30 mouse cellular contexts compared by ENCODE assay signal in genomic region chr1:164076441-164076840, GRCm38 (mm10). TPM values are rescaled to one million over a fixed set of nuclear protein-coding genes. Genes with fewer than 3 reads are reported as not detected.
DNase-seq lines count a peak whose midpoint lies in the region; ATAC-seq and TF ChIP-seq lines count a peak whose summit lies in the region.
"Had no signal": no experiment of that assay in that cellular context is flagged by ENCODE, and none has a peak within 500 bp of the region (broad histone marks: within the 10 kb centered on the region; RNA-seq: fewer than 3 reads in every experiment).

No protein-coding gene starts in this region.

- H3K4me3 ChIP-seq in liver, postnatal 0 days (ENCODE audit: low read depth, low read length) = no peak overlapping the region
- H3K4me3 ChIP-seq in liver, embryonic 12.5 days = no peak overlapping the region
- H3K4me3 ChIP-seq in bone marrow, adult 2 months (replicated peaks; ENCODE audit: control insufficient read depth, low read depth, low read length) = no peak overlapping the region
- H3K4me3 ChIP-seq: heart, adult 2 months; heart, embryonic 10.5 days; heart, embryonic 13.5 days had no signal

- no peak overlapping the region for H3K9ac ChIP-seq in liver, postnatal 0 days (replicated peaks)
- H3K9ac ChIP-seq in liver, embryonic 12.5 days = no peak overlapping the region
- H3K9ac ChIP-seq: forebrain, postnatal 0 days; heart, embryonic 13.5 days; hindbrain, embryonic 14.5 days had no signal

- H3K27me3 ChIP-seq in liver, postnatal 0 days (ENCODE audit: insufficient read depth, low read length) = no peaks in the 10 kb centered on the region
- H3K27me3 ChIP-seq in liver, embryonic 12.5 days (replicated peaks) = peaks cover 6% of the 10 kb centered on the region
- H3K27me3 ChIP-seq: heart, embryonic 13.5 days had no signal

- H3K36me3 ChIP-seq in liver, postnatal 0 days (replicated peaks; ENCODE audit: insufficient read depth, low read length) = no peaks in the 10 kb centered on the region
- H3K36me3 ChIP-seq in liver, embryonic 12.5 days = no peaks in the 10 kb centered on the region
- H3K36me3 ChIP-seq: heart, embryonic 10.5 days; heart, embryonic 13.5 days had no signal

- no peak overlapping the region for H3K4me2 ChIP-seq in liver, postnatal 0 days (ENCODE audit: low read depth, low read length)
- no peak overlapping the region for H3K4me2 ChIP-seq in liver, embryonic 12.5 days
- H3K4me2 ChIP-seq: heart, embryonic 13.5 days; hindbrain, embryonic 14.5 days had no signal

- no peak for TF ChIP-seq EP300 in liver, postnatal 0 days (IDR thresholded peaks at IDR 0.05; ENCODE audit: low read depth)

- H3K4me1 ChIP-seq in liver, postnatal 0 days (ENCODE audit: insufficient read depth) = peaks cover 16% of the 10 kb centered on the region
- H3K4me1 ChIP-seq in liver, embryonic 12.5 days = peaks cover 6% of the 10 kb centered on the region; the same call in 1 of the 2 replicates
- H3K4me1 ChIP-seq in bone marrow, adult 2 months (ENCODE audit: control insufficient read depth, insufficient read depth, low read length) = peaks cover 15% of the 10 kb centered on the region
- H3K4me1 ChIP-seq: heart, embryonic 10.5 days; heart, embryonic 13.5 days had no signal

- H3K9me3 ChIP-seq in liver, postnatal 0 days (ENCODE audit: low read length) = no peaks in the 10 kb centered on the region
- no peaks in the 10 kb centered on the region for H3K9me3 ChIP-seq in liver, embryonic 12.5 days (replicated peaks)
- H3K9me3 ChIP-seq: heart, embryonic 10.5 days; heart, embryonic 13.5 days had no signal

- no peak for TF ChIP-seq POLR2A in bone marrow, adult 2 months (IDR thresholded peaks at IDR 0.05; ENCODE audit: borderline replicate concordance, control insufficient read depth, low read depth, low read length)

- no peak for TF ChIP-seq CTCF in liver, postnatal 0 days (IDR thresholded peaks at IDR 0.05; ENCODE audit: low read depth)
- TF ChIP-seq CTCF in bone marrow, adult 2 months (IDR thresholded peaks at IDR 0.05; ENCODE audit: control insufficient read depth, insufficient read depth, low read length) = no peak

- ATAC-seq in liver, postnatal 0 days = no peak
- ATAC-seq in liver, embryonic 12.5 days = no peak
- peak; percentile 52; the same call in 1 of the 2 replicates for ATAC-seq in neutrophil, adult 5-6 weeks (ENCODE audit: extremely low read depth, insufficient number of reproducible peaks, low FRiP score, poor library complexity, severe bottlenecking)
- ATAC-seq: forebrain, embryonic 14.5 days; forebrain, postnatal 0 days; hindbrain, postnatal 0 days had no signal

- H3K27ac ChIP-seq in liver, postnatal 0 days (ENCODE audit: low read depth) = peak overlapping the region; percentile 55
- H3K27ac ChIP-seq in liver, embryonic 12.5 days = no peak overlapping the region
- peak overlapping the region; percentile 82; the same call in 1 of the 2 replicates for H3K27ac ChIP-seq in bone marrow, adult 2 months (ENCODE audit: control insufficient read depth, insufficient read depth, low read depth, low read length, poor library complexity)
- H3K27ac ChIP-seq: heart, adult 2 months; heart, embryonic 10.5 days; heart, embryonic 13.5 days; hindbrain, embryonic 14.5 days; hindbrain, postnatal 0 days had no signal

- DNase-seq in liver, postnatal 0 days = no peak
- DNase-seq in A20 (ENCODE audit: low read depth, low spot score) = peak; percentile 77
- no peak for DNase-seq in gastrocnemius, adult 18-20 months (ENCODE audit: low spot score)
- DNase-seq in right cerebral cortex, postnatal 36 days (ENCODE audit: low spot score in 2 of 2) = no peak
- no peak for DNase-seq in ovary, postnatal 10 days (ENCODE audit: low spot score)
- DNase-seq: adrenal gland, adult 8-10 months; adrenal gland, postnatal 25 days; cerebellum, adult 18-20 months; cerebellum, adult 9-10 months; cerebellum, postnatal 14 days; forebrain, postnatal 0 days; gastrocnemius, postnatal 25 days; heart, adult 2 months; heart, postnatal 14 days; heart, postnatal 4 days had no signal

- 33% methylated on average over 1 of the region's 1 CpGs for WGBS in liver, postnatal 0 days (ENCODE audit: insufficient replicate concordance)
- 38% methylated on average over 1 of the region's 1 CpGs for WGBS in liver, embryonic 12.5 days (ENCODE audit: insufficient replicate concordance)
- 28% methylated on average over 1 of the region's 1 CpGs for whole genome bisulfite sequencing in bone marrow, adult 2 months

RNA-seq across cellular contexts. Expression of gene Sell, which starts 14.7 kb away (rescaled TPM):
- polyA plus RNA-seq in liver, postnatal 0 days (2015; fragmentation: Nextera tagmentation; extraction: Ambion mirVana) = 10.2 and 10.8 TPM in 2 replicates
- polyA plus RNA-seq in liver, embryonic 12.5 days (2016; fragmentation: Nextera tagmentation; extraction: Ambion mirVana) = 2.0 and 3.2 TPM in 2 replicates
- polyA plus RNA-seq in bone marrow, adult 2 months (2011; ENCODE audit: insufficient read depth, insufficient read length, low replicate concordance, missing spikeins) = 36.0 and 70.4 TPM in 2 replicates
- 1,314 and 1,317 TPM in 2 replicates for total RNA-seq in neutrophil, adult 5-6 weeks (2017)
- total RNA-seq in gastrocnemius, adult 18-20 months (2021) = not detected
- polyA plus RNA-seq: forebrain, embryonic 11.5 days; heart, embryonic 10.5 days; hindbrain, embryonic 11.5 days; hindbrain, embryonic 14.5 days had no signal

RNA-seq across cellular contexts. Expression of gene Sele, which starts 28.4 kb away (rescaled TPM):
- 0.06 and 0.11 TPM in 2 replicates for polyA plus RNA-seq in liver, postnatal 0 days (2015; fragmentation: Nextera tagmentation; extraction: Ambion mirVana)
- 0.05 TPM in 1 of 2 replicates, not detected in the other for polyA plus RNA-seq in liver, embryonic 12.5 days (2016; fragmentation: Nextera tagmentation; extraction: Ambion mirVana)
- 1.2 and 1.4 TPM in 2 replicates for polyA plus RNA-seq in bone marrow, adult 2 months (2011; ENCODE audit: insufficient read depth, insufficient read length, low replicate concordance, missing spikeins)
- total RNA-seq in neutrophil, adult 5-6 weeks (2017) = 0.37 and 0.70 TPM in 2 replicates
- total RNA-seq in gastrocnemius, adult 18-20 months (2021) = not detected
- total RNA-seq: ES-E14; forebrain, postnatal 0 days; gastrocnemius, adult 8-10 months; hindbrain, postnatal 0 days had no signal
- polyA plus RNA-seq: activated CD4-positive, CD25-positive, alpha-beta regulatory T cell, adult 4 months; embryonic facial prominence, embryonic 11.5 days; forebrain, embryonic 11.5 days; forebrain, embryonic 14.5 days; forebrain, postnatal 0 days; frontal cortex, adult 2 months; heart, embryonic 10.5 days; hindbrain, embryonic 11.5 days; hindbrain, embryonic 14.5 days; hindbrain, postnatal 0 days had no signal

RNA-seq across cellular contexts. Expression of gene Selp, which starts 38.6 kb away (rescaled TPM):
- polyA plus RNA-seq in liver, postnatal 0 days (2015; fragmentation: Nextera tagmentation; extraction: Ambion mirVana) = 1.7 and 2.1 TPM in 2 replicates
- polyA plus RNA-seq in liver, embryonic 12.5 days (2016; fragmentation: Nextera tagmentation; extraction: Ambion mirVana) = 0.38 and 0.41 TPM in 2 replicates
- 4.4 and 17.1 TPM in 2 replicates for polyA plus RNA-seq in bone marrow, adult 2 months (2011; ENCODE audit: insufficient read depth, insufficient read length, low replicate concordance, missing spikeins)
- total RNA-seq in neutrophil, adult 5-6 weeks (2017) = 9.2 and 10.0 TPM in 2 replicates
- total RNA-seq in gastrocnemius, adult 18-20 months (2021) = under 1 TPM; 0.27 to 0.62 TPM
- total RNA-seq: forebrain, postnatal 0 days; hindbrain, postnatal 0 days had no signal
- polyA plus RNA-seq: embryonic facial prominence, embryonic 11.5 days; forebrain, embryonic 11.5 days; forebrain, embryonic 14.5 days; forebrain, postnatal 0 days; frontal cortex, adult 2 months; hindbrain, embryonic 14.5 days had no signal
